Mouse (Mus musculus) neural tube, embryonic 13.5 days (tissue): ENCODE results near the gene Tspo. TPM values are rescaled to one million over a fixed set of nuclear protein-coding genes. Genes with fewer than 3 reads are reported as not detected.
A peak's percentile ranks its signal among the peaks of the same experiment; 100 is the strongest.

Experiments used
- ATAC-seq: fragments of 200-750 bp; cut with Nextera tagmentation; 2 replicates; pipeline ENCODE4 v1.8.0; 2017; ENCODE audit warnings: low read depth, mild to moderate bottlenecking, moderate TSS enrichment, moderate library complexity
- H3K27ac ChIP-seq: fragments of 300-500 bp; sonication (generic); replicated peaks from 2 replicates; pipeline ENCODE4 v1.5.1; 2015; ENCODE audit warnings: moderate library complexity, mild to moderate bottlenecking, inconsistent platforms
- H3K27me3 ChIP-seq: fragments of 300-500 bp; sonication (generic); 2 replicates; pipeline ENCODE4 v1.6.1; 2015; ENCODE audit warnings: mild to moderate bottlenecking, inconsistent platforms
- H3K36me3 ChIP-seq: fragments of 300-500 bp; sonication (generic); 2 replicates; pipeline ENCODE4 v1.6.1; 2015; ENCODE audit warnings: mild to moderate bottlenecking, inconsistent platforms
- H3K4me1 ChIP-seq: fragments of 300-500 bp; sonication (generic); replicated peaks from 2 replicates; pipeline ENCODE4 v1.6.1; 2015; ENCODE audit warnings: inconsistent platforms
- H3K4me2 ChIP-seq: fragments of 300-500 bp; sonication (generic); 2 replicates; pipeline ENCODE4 v1.6.1; 2015; ENCODE audit warnings: inconsistent platforms, mild to moderate bottlenecking, moderate library complexity
- H3K4me3 ChIP-seq: fragments of 300-500 bp; sonication (generic); 2 replicates; pipeline ENCODE4 v1.5.1; 2015; ENCODE audit warnings: mild to moderate bottlenecking, inconsistent platforms
- H3K9ac ChIP-seq: fragments of 300-500 bp; sonication (generic); 2 replicates; pipeline ENCODE4 v1.6.1; 2015; ENCODE audit warnings: moderate library complexity, mild to moderate bottlenecking, inconsistent platforms
- H3K9me3 ChIP-seq: fragments of 300-500 bp; sonication (generic); 2 replicates; pipeline ENCODE4 v1.6.1; 2016; ENCODE audit warnings: inconsistent platforms
- WGBS: fragments of 180-500 bp; shearing (Covaris S2); methylation state at CpG from one replicate; pipeline ENCODE4 v1.1.7; 2015; 5-methylcytosine and 5-hydroxymethylcytosine counted together
- polyA plus RNA-seq: library from polyadenylated mRNA; unstranded; fragments of >200 nt; fragmentation: Nextera tagmentation; extraction: Ambion mirVana; gene quantifications from 2 replicates; pipeline ENCODE4 v1.2.1, GENCODE M21; 2015

Tspo gene
- polyA plus RNA-seq: 13.1 and 13.4 TPM in 2 replicates

- H3K27ac ChIP-seq: no peak within 1 kb of the TSS
- no peak for ATAC-seq
- WGBS: under 1% methylated on average over 28 of the region's 28 CpGs
Observed at GRCm38 (mm10) chr15:83563327-83563856, at the start of gene Tspo, which contains the start of gene Mcat. Gene Tspo, plus strand, starts transcription at chr15:83563592. Gene Mcat, minus strand, starts transcription at chr15:83563787.

DNA sequence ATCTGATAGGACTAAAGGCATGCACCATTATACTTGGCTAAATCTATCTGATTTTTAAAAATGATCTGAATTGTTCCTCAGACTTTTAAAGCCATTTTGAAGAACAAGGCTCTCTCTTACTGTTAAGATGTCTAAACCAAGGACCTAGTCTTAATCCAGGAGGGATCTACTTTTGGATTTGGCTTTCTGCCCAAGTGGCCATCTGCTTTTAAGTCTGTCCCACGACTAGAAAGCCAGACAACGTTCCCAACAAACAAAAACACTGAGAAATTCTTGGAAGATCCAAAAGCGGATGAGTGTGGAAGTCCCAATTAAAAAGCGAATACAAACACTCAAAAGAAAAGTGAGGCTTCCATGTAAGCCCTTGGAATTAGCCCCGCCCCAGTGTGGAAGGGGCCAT, 48.4 kb upstream of the Tspo start:
- no peak overlapping the region for H3K4me3 ChIP-seq
- no peak overlapping the region for H3K9ac ChIP-seq
- ATAC-seq: no peak
- H3K9me3 ChIP-seq: no peaks in the 10 kb centered on the region
- peaks cover 11% of the 10 kb centered on the region for H3K4me1 ChIP-seq
- no peak overlapping the region for H3K27ac ChIP-seq
- no peak overlapping the region for H3K4me2 ChIP-seq
- H3K27me3 ChIP-seq: peaks cover 8% of the 10 kb centered on the region
- WGBS: 70% methylated on average over 5 of the region's 5 CpGs
- no peaks in the 10 kb centered on the region for H3K36me3 ChIP-seq

More at GRCm38 (mm10) chr15:83563327-83563856, at the start of gene Tspo, which contains the start of gene Mcat:
- Histone ChIP-seq H3K27me3 (peaks cover 35% of the 10 kb centered on the region), H3K9ac (peak within 1 kb of the TSS; percentile 66), H3K36me3 (no peaks in the 10 kb centered on the region), H3K4me3 (peak within 1 kb of the TSS; percentile 34), H3K4me2 (peak within 1 kb of the TSS; percentile 70), H3K4me1 (peaks cover 20% of the 10 kb centered on the region), H3K9me3 (no peaks in the 10 kb centered on the region)

- Histone ChIP-seq H3K4me3 (no peak overlapping the region), H3K27ac (no peak overlapping the region), H3K27me3 (peaks cover 5% of the 10 kb centered on the region; the same call in 1 of the 2 replicates), H3K36me3 (no peaks in the 10 kb centered on the region), H3K9me3 (no peaks in the 10 kb centered on the region), H3K9ac (no peak overlapping the region), H3K4me1 (peaks cover 13% of the 10 kb centered on the region), H3K4me2 (peak overlapping the region; percentile 13; the same call in 1 of the 2 replicates)
- peak; percentile 72 for ATAC-seq
- WGBS: 35% methylated on average over 20 of the region's 20 CpGs
Observed at GRCm38 (mm10) chr15:83518215-83519048, 45.0 kb upstream of the Tspo start.

DNA sequence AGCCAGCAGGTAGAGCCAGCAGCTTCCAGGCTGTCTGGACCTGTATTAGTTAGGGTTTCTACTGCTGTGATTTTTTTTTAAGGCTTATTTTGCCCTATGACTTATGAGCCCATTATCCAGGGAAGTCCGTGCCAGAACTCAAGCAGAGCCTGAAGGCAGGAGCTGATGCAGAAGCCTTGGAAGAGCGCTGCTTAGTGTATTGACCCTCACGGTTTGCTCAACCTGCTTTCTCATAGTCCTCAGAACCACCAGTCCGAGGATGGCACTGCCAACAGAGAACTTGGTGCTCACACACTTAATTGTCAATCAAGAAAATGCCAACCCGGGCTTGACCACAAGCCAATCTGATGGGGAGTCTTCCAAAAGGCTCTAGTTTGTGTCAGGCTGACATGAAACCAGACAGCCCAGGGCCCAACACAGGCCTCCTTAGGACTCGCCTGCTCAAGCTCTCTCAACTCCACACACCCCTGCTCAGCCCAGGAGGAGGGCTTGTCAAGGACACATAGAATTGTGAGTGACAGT, 42.5 kb upstream of the Tspo start:
- ATAC-seq: no peak
- H3K4me3 ChIP-seq: no peak overlapping the region
- H3K27ac ChIP-seq: no peak overlapping the region
- no peaks in the 10 kb centered on the region for H3K9me3 ChIP-seq
- H3K4me2 ChIP-seq: no peak overlapping the region
- H3K9ac ChIP-seq: no peak overlapping the region
- peaks cover 27% of the 10 kb centered on the region for H3K27me3 ChIP-seq
- WGBS: 85% methylated on average over 6 of the region's 6 CpGs
- no peaks in the 10 kb centered on the region for H3K36me3 ChIP-seq
- H3K4me1 ChIP-seq: peaks cover 18% of the 10 kb centered on the region

GRCm38 (mm10) chr15:83523196-83523595, 40.2 kb upstream of the Tspo start:
- H3K27me3 ChIP-seq: peaks cover 49% of the 10 kb centered on the region
- peak overlapping the region; percentile 44; the same call in 1 of the 2 replicates for H3K9ac ChIP-seq
- no peaks in the 10 kb centered on the region for H3K36me3 ChIP-seq
- no peak overlapping the region for H3K27ac ChIP-seq
- WGBS: 24% methylated on average over 7 of the region's 7 CpGs
- H3K4me3 ChIP-seq: no peak overlapping the region
- H3K4me2 ChIP-seq: no peak overlapping the region
- no peaks in the 10 kb centered on the region for H3K9me3 ChIP-seq
- H3K4me1 ChIP-seq: peaks cover 32% of the 10 kb centered on the region
- no peak for ATAC-seq

DNA sequence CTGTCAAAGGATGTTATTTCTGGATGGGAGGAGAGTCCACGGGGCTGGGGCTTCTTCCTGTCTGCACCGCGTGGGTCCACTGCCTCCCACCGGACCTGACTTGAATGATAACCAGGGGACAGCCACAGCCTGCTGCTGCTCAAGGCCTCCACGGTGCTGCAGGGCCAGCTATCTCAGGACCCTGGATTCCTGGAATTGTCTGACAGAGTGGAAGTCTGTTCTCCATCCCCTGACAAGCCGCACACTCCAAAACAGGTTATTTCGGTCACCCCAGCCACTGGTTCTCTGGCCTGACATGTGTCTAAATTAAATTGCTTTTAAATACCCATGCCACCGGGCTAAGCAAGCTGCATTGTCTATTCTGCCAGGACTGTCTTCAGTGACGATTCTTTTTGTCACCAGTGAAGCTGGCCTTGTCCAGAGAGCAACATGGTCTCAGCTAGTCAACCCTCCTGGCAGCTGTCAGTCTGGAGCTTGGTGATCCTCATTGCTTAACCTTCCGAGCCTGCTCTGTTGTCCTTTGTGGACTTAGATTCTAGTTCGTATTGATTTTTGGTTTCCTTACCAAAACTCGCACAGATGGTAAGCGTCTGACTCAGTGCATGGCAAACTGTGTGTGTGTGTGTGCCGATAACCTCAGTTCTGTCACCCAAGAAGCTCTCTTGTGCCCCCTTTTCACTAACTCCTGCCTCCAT, 39.6 kb upstream of the Tspo start:
- Histone ChIP-seq H3K36me3 (no peaks in the 10 kb centered on the region), H3K4me2 (no peak overlapping the region), H3K27ac (no peak overlapping the region), H3K9me3 (no peaks in the 10 kb centered on the region), H3K9ac (peak overlapping the region; percentile 44; the same call in 1 of the 2 replicates), H3K4me3 (no peak overlapping the region), H3K27me3 (peaks cover 55% of the 10 kb centered on the region), H3K4me1 (peaks cover 26% of the 10 kb centered on the region)
- no peak for ATAC-seq
- 59% methylated on average over 14 of the region's 14 CpGs for WGBS

DNA sequence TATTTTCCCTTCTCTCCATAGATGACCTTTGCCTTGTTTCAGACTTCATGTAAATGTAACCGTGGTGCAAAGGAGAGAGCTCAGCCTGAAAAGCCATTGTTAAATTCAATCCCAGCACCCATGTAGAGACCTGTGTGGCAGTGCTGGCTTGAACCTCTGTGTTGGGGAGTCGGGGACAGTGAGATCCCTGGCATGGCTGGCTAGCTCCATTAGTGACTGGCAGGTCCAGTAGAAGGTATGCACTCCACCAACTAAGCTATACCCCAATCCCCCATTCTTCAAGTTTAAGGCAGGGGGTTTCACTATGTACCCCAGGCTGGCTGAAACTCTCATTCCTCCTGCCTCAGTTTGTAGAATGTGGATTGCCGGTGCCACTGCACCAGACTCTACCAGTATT, 39.1 kb upstream of the Tspo start:
- Histone ChIP-seq H3K9me3 (no peaks in the 10 kb centered on the region), H3K4me2 (no peak overlapping the region), H3K27ac (no peak overlapping the region), H3K36me3 (no peaks in the 10 kb centered on the region), H3K4me3 (no peak overlapping the region), H3K9ac (no peak overlapping the region), H3K27me3 (peaks cover 56% of the 10 kb centered on the region), H3K4me1 (peaks cover 25% of the 10 kb centered on the region)
- no peak for ATAC-seq
- WGBS: 83% methylated on average over 3 of the region's 3 CpGs

DNA sequence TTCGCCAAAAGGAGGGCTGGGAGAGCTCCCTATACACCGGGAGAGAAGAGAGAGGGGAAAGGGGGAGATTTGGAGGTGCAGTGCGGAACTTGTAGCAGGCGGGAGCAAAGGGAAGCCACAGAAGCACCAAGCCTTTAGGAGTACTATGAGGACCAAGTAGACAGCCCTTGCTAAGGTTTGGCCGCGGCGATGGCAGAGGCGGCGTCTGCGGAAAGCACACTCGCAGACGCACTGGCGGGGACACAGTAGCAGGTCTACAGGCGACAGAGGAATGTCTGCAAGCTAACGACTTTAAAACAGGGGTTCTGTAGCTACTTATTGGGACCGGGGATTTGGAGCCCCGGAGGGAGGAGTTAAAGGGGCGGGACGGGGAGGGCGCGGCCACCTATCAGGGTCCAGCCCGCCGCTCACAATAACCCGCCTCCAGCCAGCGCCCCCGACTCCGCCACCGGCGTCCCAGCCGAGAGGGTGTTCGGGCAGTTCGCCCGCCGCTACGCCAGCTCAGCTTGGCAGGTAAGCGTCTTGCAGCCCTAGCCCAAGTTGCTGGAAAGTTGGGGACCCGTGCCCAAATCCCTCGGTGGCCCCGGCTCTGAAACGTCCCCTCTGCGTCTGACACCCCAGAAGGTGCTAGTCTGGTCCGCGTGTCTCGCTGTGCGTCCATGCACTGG, 36.8 kb upstream of the Tspo start, which contains the start of gene Bik:
Gene Bik (plus strand): TSS at position 439 of the 668 bp plus-strand sequence.
- Histone ChIP-seq H3K36me3 (no peaks in the 10 kb centered on the region), H3K9me3 (no peaks in the 10 kb centered on the region), H3K4me3 (peak within 1 kb of the TSS; percentile 46), H3K4me1 (peaks cover 25% of the 10 kb centered on the region), H3K9ac (peak within 1 kb of the TSS; percentile 67), H3K4me2 (peak within 1 kb of the TSS; percentile 89), H3K27ac (no peak within 1 kb of the TSS), H3K27me3 (peaks cover 56% of the 10 kb centered on the region)
- ATAC-seq: peak; percentile 60; the same call in 1 of the 2 replicates
- under 1% methylated on average over 39 of the region's 45 CpGs for WGBS

GRCm38 (mm10) chr15:83527092-83527437, 36.3 kb upstream of the Tspo start:
- Histone ChIP-seq H3K4me3 (peak overlapping the region; percentile 46), H3K9ac (peak overlapping the region; percentile 67), H3K4me2 (peak overlapping the region; percentile 89), H3K36me3 (no peaks in the 10 kb centered on the region), H3K27ac (no peak overlapping the region), H3K27me3 (peaks cover 56% of the 10 kb centered on the region), H3K4me1 (peaks cover 25% of the 10 kb centered on the region), H3K9me3 (no peaks in the 10 kb centered on the region)
- ATAC-seq: no peak
- WGBS: 1% methylated on average over 26 of the region's 26 CpGs

DNA sequence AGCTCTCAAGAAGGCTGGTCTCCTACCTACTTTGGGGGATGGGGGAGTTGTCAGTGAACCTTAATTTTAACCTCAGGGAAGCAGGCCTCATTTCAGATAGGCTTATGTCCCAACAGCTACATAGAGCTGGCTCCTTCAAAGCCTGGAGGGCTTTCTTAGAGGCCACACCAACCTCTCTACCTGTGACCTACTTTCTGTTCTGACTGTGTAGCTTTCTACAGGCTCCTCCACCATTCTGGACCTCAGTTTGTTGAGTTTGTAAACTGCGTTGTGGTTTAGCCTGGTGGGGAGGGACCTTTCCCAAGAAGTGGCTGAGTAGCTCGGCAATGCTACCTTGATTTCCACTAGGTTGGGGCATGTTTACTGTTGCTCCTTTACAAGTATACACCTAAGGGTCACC, 35.6 kb upstream of the Tspo start:
- 67% methylated on average over 2 of the region's 2 CpGs for WGBS
- no peak for ATAC-seq
- no peaks in the 10 kb centered on the region for H3K9me3 ChIP-seq
- H3K36me3 ChIP-seq: no peaks in the 10 kb centered on the region
- H3K4me1 ChIP-seq: peaks cover 25% of the 10 kb centered on the region
- H3K27me3 ChIP-seq: peaks cover 56% of the 10 kb centered on the region
- 0 out of 2 replicates have a peak overlapping the region, but pooled peaks have one; percentile 89 for H3K4me2 ChIP-seq
- H3K27ac ChIP-seq: no peak overlapping the region
- no peak overlapping the region for H3K9ac ChIP-seq
- H3K4me3 ChIP-seq: no peak overlapping the region

DNA sequence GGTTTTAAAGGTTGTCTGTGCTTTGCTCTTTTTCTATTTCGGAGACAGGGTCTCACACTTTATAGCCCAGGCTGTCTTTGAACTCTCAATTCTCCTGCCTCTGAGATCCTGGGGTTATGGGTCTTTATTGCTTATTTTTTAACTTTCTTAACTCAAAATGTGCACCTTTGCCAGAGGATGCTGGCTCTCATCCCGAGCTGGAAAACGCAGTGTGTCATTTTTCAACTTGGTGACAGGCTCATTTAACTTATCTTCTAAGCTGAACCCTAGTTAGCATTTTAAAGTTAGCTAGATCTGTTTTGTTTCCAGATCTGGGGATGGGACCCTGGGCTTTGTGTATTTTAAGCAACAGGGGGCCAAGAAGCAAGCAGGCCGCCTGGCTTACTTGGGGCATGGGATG, 34.5 kb upstream of the Tspo start:
- 66% methylated on average over 4 of the region's 4 CpGs for WGBS
- no peak overlapping the region for H3K4me3 ChIP-seq
- H3K9me3 ChIP-seq: no peaks in the 10 kb centered on the region
- H3K36me3 ChIP-seq: no peaks in the 10 kb centered on the region
- H3K27ac ChIP-seq: no peak overlapping the region
- peaks cover 17% of the 10 kb centered on the region for H3K4me1 ChIP-seq
- H3K9ac ChIP-seq: no peak overlapping the region
- no peak for ATAC-seq
- H3K27me3 ChIP-seq: peaks cover 55% of the 10 kb centered on the region
- no peak overlapping the region for H3K4me2 ChIP-seq
